Mouse (Mus musculus) stomach, postnatal 0 days (tissue): ENCODE measurements around the gene Rhox4c. TPM values are rescaled to one million over a fixed set of nuclear protein-coding genes. Genes with fewer than 3 reads are reported as not detected.
"Not testable (repeated sequence)": the region's sequence is repeated elsewhere in the genome, so short reads cannot be mapped to it uniquely, and the experiment has no call there.

Experiments used
- ATAC-seq: fragments of 200-750 bp; cut with Nextera tagmentation; 2 replicates; pipeline ENCODE4 v1.8.0; 2017; ENCODE audit not compliant: low FRiP score, low TSS enrichment
- DNase-seq: peaks from one replicate; pipeline ENCODE4 v3.0.0-alpha.2; 2016; ENCODE audit warnings: low spot score
- H3K27ac ChIP-seq: fragments of 300-500 bp; sonication (generic); replicated peaks from 2 replicates; pipeline ENCODE4 v1.5.1; 2014; ENCODE audit warnings: mild to moderate bottlenecking, control low read depth
- H3K27me3 ChIP-seq: fragments of 300-500 bp; sonication (generic); 2 replicates; pipeline ENCODE4 v1.6.1; 2014; ENCODE audit warnings: low read length; ENCODE audit not compliant: control insufficient read depth, insufficient read depth
- H3K36me3 ChIP-seq: fragments of 300-500 bp; sonication (generic); 2 replicates; pipeline ENCODE4 v1.6.1; 2014; ENCODE audit warnings: low read length, mixed read lengths; ENCODE audit not compliant: control insufficient read depth, insufficient read depth
- H3K4me1 ChIP-seq: fragments of 300-500 bp; sonication (generic); replicated peaks from 2 replicates; pipeline ENCODE4 v1.6.1; 2014; ENCODE audit warnings: antibody characterized with exemption; ENCODE audit not compliant: control insufficient read depth, insufficient read depth
- H3K4me2 ChIP-seq: fragments of 300-500 bp; sonication (generic); replicated peaks from 2 replicates; pipeline ENCODE4 v1.6.1; 2014; ENCODE audit warnings: low read depth, mild to moderate bottlenecking, control low read depth, moderate library complexity
- H3K4me3 ChIP-seq: fragments of 300-500 bp; sonication (generic); 2 replicates; pipeline ENCODE4 v1.5.1; 2014; ENCODE audit warnings: low read depth, low read length, control low read depth
- H3K9ac ChIP-seq: fragments of 300-500 bp; sonication (generic); 2 replicates; pipeline ENCODE4 v1.6.1; 2014; ENCODE audit warnings: mild to moderate bottlenecking, low read length, control low read depth, mixed read lengths
- H3K9me3 ChIP-seq: fragments of 300-500 bp; sonication (generic); 2 replicates; pipeline ENCODE4 v1.6.1; 2016; ENCODE audit warnings: low read length; ENCODE audit not compliant: control insufficient read depth
- whole genome bisulfite sequencing: fragments of 180-500 bp; shearing (Covaris S2); extraction: QIAGEN DNeasy Blood & Tissue Kit; methylation state at CpG from one replicate; pipeline ENCODE4 v1.1.7; 2014; 5-methylcytosine and 5-hydroxymethylcytosine counted together
- polyA plus RNA-seq: library from polyadenylated mRNA; unstranded; fragments of >200 nt; fragmentation: Nextera tagmentation; extraction: Ambion mirVana; gene quantifications from 2 replicates; pipeline ENCODE4 v1.2.1, GENCODE M21; 2015

Rhox4c gene
- not detected in 2 replicates for polyA plus RNA-seq

- not testable (repeated sequence) for H3K27ac ChIP-seq, H3K36me3 ChIP-seq, DNase-seq, H3K4me2 ChIP-seq, ATAC-seq, H3K9ac ChIP-seq, H3K4me3 ChIP-seq, H3K9me3 ChIP-seq, H3K4me1 ChIP-seq, H3K27me3 ChIP-seq
- 94% methylated on average over 14 of the region's 14 CpGs for WGBS
Observed at GRCm38 (mm10) chrX:37480037-37480436, at the start of gene Rhox4c. Rhox4c (plus strand) TSS chrX:37480337.

DNA sequence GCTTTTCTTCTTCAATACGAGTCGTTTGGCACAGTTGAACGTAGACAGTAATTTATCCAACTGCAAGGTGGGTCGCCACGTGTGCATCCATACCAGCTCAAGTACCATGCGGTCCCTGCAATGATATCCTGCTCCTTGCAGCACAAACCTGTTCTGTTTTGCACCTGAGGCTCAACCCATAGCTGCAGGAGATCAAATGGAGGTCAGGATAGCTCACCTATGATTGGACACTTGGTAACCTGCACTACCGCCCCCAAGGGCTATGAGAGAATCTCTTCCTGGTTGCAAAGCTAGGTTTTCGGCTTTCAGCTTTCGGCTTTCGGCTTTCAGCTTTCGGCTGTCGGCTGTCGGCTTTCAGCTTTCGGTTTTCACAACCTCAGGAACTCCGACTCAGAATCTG lies 47.9 kb upstream of the Rhox4c start, which contains the start of gene Rhox4b:
Gene Rhox4b (plus strand): TSS at position 301 of the 400 bp plus-strand sequence.
- not testable (repeated sequence) for H3K36me3 ChIP-seq, H3K4me1 ChIP-seq, H3K9ac ChIP-seq, H3K27ac ChIP-seq, H3K9me3 ChIP-seq, ATAC-seq, H3K27me3 ChIP-seq, H3K4me2 ChIP-seq, DNase-seq, H3K4me3 ChIP-seq
- WGBS = 85% methylated on average over 14 of the region's 15 CpGs

GRCm38 (mm10) chrX:37453380-37453779 lies 26.8 kb upstream of the Rhox4c start, which contains the start of gene Rhox2c:
Rhox2c (plus strand) TSS chrX:37453680.
- WGBS = 97% methylated on average over 6 of the region's 10 CpGs
- not testable (repeated sequence) for H3K4me3 ChIP-seq, H3K4me2 ChIP-seq, ATAC-seq, H3K27ac ChIP-seq, H3K36me3 ChIP-seq, H3K9ac ChIP-seq, DNase-seq, H3K4me1 ChIP-seq, H3K9me3 ChIP-seq, H3K27me3 ChIP-seq

- not testable (repeated sequence) for H3K9ac ChIP-seq, H3K4me3 ChIP-seq, H3K4me2 ChIP-seq, H3K27me3 ChIP-seq, H3K36me3 ChIP-seq, H3K4me1 ChIP-seq, H3K9me3 ChIP-seq, ATAC-seq, DNase-seq, H3K27ac ChIP-seq
- 93% methylated on average over 3 of the region's 4 CpGs for WGBS
Observed at GRCm38 (mm10) chrX:37458285-37458684, 21.9 kb upstream of the Rhox4c start, which contains the start of gene Rhox3c. Rhox3c (plus strand) TSS chrX:37458585.

DNA sequence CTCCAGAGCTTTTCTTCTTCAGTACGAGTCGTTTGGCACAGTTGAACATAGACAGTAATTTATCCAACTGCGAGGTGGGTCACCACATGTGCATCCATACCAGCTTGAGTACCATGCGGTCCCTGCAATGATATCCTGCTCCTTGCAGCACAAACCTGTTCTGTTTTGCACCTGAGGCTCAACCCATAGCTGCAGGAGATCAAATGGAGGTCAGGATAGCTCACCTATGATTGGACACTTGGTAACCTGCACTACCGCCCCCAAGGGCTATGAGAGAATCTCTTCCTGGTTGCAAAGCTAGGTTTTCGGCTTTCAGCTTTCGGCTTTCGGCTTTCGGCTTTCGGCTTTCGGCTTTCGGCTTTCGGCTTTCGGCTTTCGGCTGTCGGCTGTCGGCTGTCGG lies 33.9 kb downstream of the Rhox4c start, which contains the start of gene Rhox4d:
Gene Rhox4d (plus strand): TSS at position 301 of the 400 bp plus-strand sequence.
- not testable (repeated sequence) for DNase-seq, H3K36me3 ChIP-seq, H3K27me3 ChIP-seq, H3K9me3 ChIP-seq, H3K27ac ChIP-seq, H3K4me2 ChIP-seq, H3K4me3 ChIP-seq, H3K9ac ChIP-seq, H3K4me1 ChIP-seq, ATAC-seq
- WGBS = 94% methylated on average over 16 of the region's 18 CpGs

- not testable (repeated sequence) for H3K27me3 ChIP-seq, H3K27ac ChIP-seq, H3K36me3 ChIP-seq, H3K4me1 ChIP-seq, ATAC-seq, H3K9me3 ChIP-seq, H3K4me3 ChIP-seq, H3K4me2 ChIP-seq, H3K9ac ChIP-seq, DNase-seq
- WGBS = 88% methylated on average over 2 of the region's 8 CpGs
Observed at GRCm38 (mm10) chrX:37530152-37530551, 50.0 kb downstream of the Rhox4c start, which contains the start of gene Rhox2e. Rhox2e (plus strand) TSS chrX:37530452.

Other genes with a start within 250 kb of the Rhox4c start
- gene Rhox2a, start 235.4 kb upstream of the Rhox4c start, polyA plus RNA-seq = not detected in 2 replicates
- not detected in 2 replicates for gene Rhox3a, start 230.4 kb upstream of the Rhox4c start, polyA plus RNA-seq
- gene Rhox4a, start 215.0 kb upstream of the Rhox4c start, polyA plus RNA-seq = not detected in 2 replicates
- not detected in 2 replicates for gene Rhox3a2, start 100.3 kb upstream of the Rhox4c start, polyA plus RNA-seq
- not detected in 2 replicates for gene Rhox4a2, start 89.5 kb upstream of the Rhox4c start, polyA plus RNA-seq
- gene Rhox2b, start 68.3 kb upstream of the Rhox4c start, polyA plus RNA-seq = not detected in 2 replicates
- gene Rhox4b, start 47.8 kb upstream of the Rhox4c start, polyA plus RNA-seq = not detected in 2 replicates
- not detected in 2 replicates for gene Rhox2c, start 26.7 kb upstream of the Rhox4c start, polyA plus RNA-seq
- gene Rhox3c, start 21.8 kb upstream of the Rhox4c start, polyA plus RNA-seq = not detected in 2 replicates
- not detected in 2 replicates for gene Rhox2d, start 13.1 kb downstream of the Rhox4c start, polyA plus RNA-seq
- not detected in 2 replicates for gene Rhox4d, start 34.0 kb downstream of the Rhox4c start, polyA plus RNA-seq
- not detected in 2 replicates for gene Rhox2e, start 50.1 kb downstream of the Rhox4c start, polyA plus RNA-seq
- gene Rhox3e, start 61.7 kb downstream of the Rhox4c start, polyA plus RNA-seq = not detected in 2 replicates
- 0.23 TPM in 1 of 2 replicates, not detected in the other for gene Rhox4e, start 77.1 kb downstream of the Rhox4c start, polyA plus RNA-seq
- gene Rhox2f, start 91.1 kb downstream of the Rhox4c start, polyA plus RNA-seq = not detected in 2 replicates
- gene Rhox3f, start 100.7 kb downstream of the Rhox4c start, polyA plus RNA-seq = not detected in 2 replicates
- gene Rhox4f, start 127.4 kb downstream of the Rhox4c start, polyA plus RNA-seq = not detected in 2 replicates
- not detected in 2 replicates for gene Rhox3g, start 148.3 kb downstream of the Rhox4c start, polyA plus RNA-seq
- gene Rhox2g, start 163.1 kb downstream of the Rhox4c start, polyA plus RNA-seq = not detected in 2 replicates
- gene Rhox4g, start 171.0 kb downstream of the Rhox4c start, polyA plus RNA-seq = not detected in 2 replicates
- not detected in 2 replicates for gene Rhox3h, start 188.4 kb downstream of the Rhox4c start, polyA plus RNA-seq
- gene Rhox2h, start 192.9 kb downstream of the Rhox4c start, polyA plus RNA-seq = not detected in 2 replicates